Mouse (Mus musculus) kidney, postnatal 0 days (tissue): ENCODE results near the gene Ppp2r5e. TPM values are rescaled to one million over a fixed set of nuclear protein-coding genes. Genes with fewer than 3 reads are reported as not detected.

Source experiments
- ATAC-seq: fragments of 200-750 bp; cut with Nextera tagmentation; replicated peaks from 2 replicates; pipeline ENCODE4 v1.8.0; 2017; ENCODE audit warnings: low read depth, moderate number of reproducible peaks, moderate TSS enrichment, moderate library complexity; ENCODE audit not compliant: low FRiP score
- DNase-seq: peaks from one replicate; pipeline ENCODE4 v3.0.0-alpha.2; 2016; ENCODE audit warnings: low spot score
- H3K27ac ChIP-seq: fragments of 300-500 bp; sonication (generic); 2 replicates; pipeline ENCODE4 v1.5.1; 2014; ENCODE audit warnings: mild to moderate bottlenecking
- H3K27me3 ChIP-seq: fragments of 300-500 bp; sonication (generic); 2 replicates; pipeline ENCODE4 v1.6.1; 2014; ENCODE audit warnings: low read length, mixed read lengths; ENCODE audit not compliant: insufficient read depth
- H3K36me3 ChIP-seq: fragments of 300-500 bp; sonication (generic); 2 replicates; pipeline ENCODE4 v1.6.1; 2014; ENCODE audit warnings: low read length, mixed read lengths; ENCODE audit not compliant: insufficient read depth
- H3K4me1 ChIP-seq: fragments of 300-500 bp; sonication (generic); replicated peaks from 2 replicates; pipeline ENCODE4 v1.6.1; 2014; ENCODE audit warnings: antibody characterized with exemption, low read length, mixed read lengths; ENCODE audit not compliant: insufficient read depth
- H3K4me2 ChIP-seq: fragments of 300-500 bp; sonication (generic); 2 replicates; pipeline ENCODE4 v1.6.1; 2014; ENCODE audit warnings: mild to moderate bottlenecking, low read length, moderate library complexity, mixed read lengths
- H3K4me3 ChIP-seq: fragments of 300-500 bp; sonication (generic); replicated peaks from 2 replicates; pipeline ENCODE4 v1.5.1; 2014; ENCODE audit warnings: low read depth, low read length
- H3K9ac ChIP-seq: fragments of 300-500 bp; sonication (generic); 2 replicates; pipeline ENCODE4 v1.6.1; 2014; ENCODE audit warnings: low read depth, low read length
- H3K9me3 ChIP-seq: fragments of 300-500 bp; sonication (generic); replicated peaks from 2 replicates; pipeline ENCODE4 v1.6.1; 2016; ENCODE audit warnings: low read length, inconsistent platforms, mixed read lengths
- CTCF ChIP-seq: IDR thresholded peaks from 2 replicates; pipeline ENCODE4 v1.5.1; 2016; ENCODE audit warnings: antibody characterized with exemption, low read depth, mild to moderate bottlenecking, moderate library complexity
- WGBS: fragments of 180-500 bp; shearing (Covaris S2); extraction: QIAGEN DNeasy Blood & Tissue Kit; methylation state at CpG from one replicate; pipeline ENCODE4 v1.1.7; 2014; 5-methylcytosine and 5-hydroxymethylcytosine counted together
- polyA plus RNA-seq: library from polyadenylated mRNA; unstranded; fragments of >200 nt; fragmentation: Nextera tagmentation; extraction: Ambion mirVana; gene quantifications from 2 replicates; pipeline ENCODE4 v1.2.1, GENCODE M21; 2015

The Ppp2r5e gene
- polyA plus RNA-seq, 1 experiment from 2014 or later: 16.0 TPM

- Histone ChIP-seq H3K36me3 (peaks cover 24% of the 10 kb centered on the region), H3K27me3 (no peaks in the 10 kb centered on the region), H3K27ac (no peak overlapping the region), H3K4me1 (no peaks in the 10 kb centered on the region; the same call in 1 of the 2 replicates), H3K9ac (no peak overlapping the region), H3K9me3 (no peaks in the 10 kb centered on the region), H3K4me3 (no peak overlapping the region), H3K4me2 (no peak overlapping the region)
- DNase-seq (no peak), ATAC-seq (no peak)
- peak; percentile 13; the same call in 1 of the 2 replicates for TF ChIP-seq CTCF
Measured at GRCm38 (mm10) chr12:75587501-75587900, 8.5 kb downstream of the Ppp2r5e start.

GRCm38 (mm10) chr12:75583776-75584175, 12.3 kb downstream of the Ppp2r5e start:
- Histone ChIP-seq H3K27me3 (no peaks in the 10 kb centered on the region), H3K4me3 (no peak overlapping the region), H3K9me3 (no peaks in the 10 kb centered on the region), H3K4me1 (no peaks in the 10 kb centered on the region; the same call in 1 of the 2 replicates), H3K4me2 (no peak overlapping the region), H3K9ac (no peak overlapping the region), H3K27ac (no peak overlapping the region), H3K36me3 (peaks cover 12% of the 10 kb centered on the region)
- no peak for DNase-seq
- TF ChIP-seq CTCF: no peak
- ATAC-seq: no peak
- WGBS: 68% methylated on average over 3 of the region's 3 CpGs

- TF ChIP-seq CTCF: no peak
- Histone ChIP-seq H3K4me3 (no peak overlapping the region), H3K9ac (no peak overlapping the region), H3K9me3 (no peaks in the 10 kb centered on the region), H3K4me2 (no peak overlapping the region), H3K4me1 (no peaks in the 10 kb centered on the region; the same call in 1 of the 2 replicates), H3K36me3 (peaks cover 3% of the 10 kb centered on the region; the same call in 1 of the 2 replicates), H3K27ac (no peak overlapping the region), H3K27me3 (no peaks in the 10 kb centered on the region)
- ATAC-seq: no peak
- WGBS: 86% methylated on average over 2 of the region's 2 CpGs
- DNase-seq: no peak
Measured at GRCm38 (mm10) chr12:75579076-75579475, 17.0 kb downstream of the Ppp2r5e start.

GRCm38 (mm10) chr12:75577255-75577654, 18.8 kb downstream of the Ppp2r5e start:
- Histone ChIP-seq H3K4me3 (no peak overlapping the region), H3K9me3 (no peaks in the 10 kb centered on the region), H3K9ac (no peak overlapping the region), H3K4me2 (no peak overlapping the region), H3K36me3 (no peaks in the 10 kb centered on the region), H3K27ac (no peak overlapping the region), H3K27me3 (no peaks in the 10 kb centered on the region), H3K4me1 (no peaks in the 10 kb centered on the region)
- DNase-seq: no peak
- WGBS: 70% methylated on average over 5 of the region's 5 CpGs
- no peak for ATAC-seq
- TF ChIP-seq CTCF: no peak

- H3K27ac ChIP-seq: no peak overlapping the region
- H3K9ac ChIP-seq: no peak overlapping the region
- H3K9me3 ChIP-seq: no peaks in the 10 kb centered on the region
- H3K27me3 ChIP-seq: no peaks in the 10 kb centered on the region
- WGBS: 58% methylated on average over 4 of the region's 4 CpGs
- H3K36me3 ChIP-seq: no peaks in the 10 kb centered on the region
- ATAC-seq (no peak), DNase-seq (peak; percentile 12)
- TF ChIP-seq CTCF: peak; percentile 50
- no peak overlapping the region for H3K4me3 ChIP-seq
- 0 out of 2 replicates have a peak, but pooled peaks cover 7% of the 10 kb centered on the region for H3K4me1 ChIP-seq
- H3K4me2 ChIP-seq: no peak overlapping the region
Measured at GRCm38 (mm10) chr12:75572271-75572670, 23.8 kb downstream of the Ppp2r5e start.

DNA sequence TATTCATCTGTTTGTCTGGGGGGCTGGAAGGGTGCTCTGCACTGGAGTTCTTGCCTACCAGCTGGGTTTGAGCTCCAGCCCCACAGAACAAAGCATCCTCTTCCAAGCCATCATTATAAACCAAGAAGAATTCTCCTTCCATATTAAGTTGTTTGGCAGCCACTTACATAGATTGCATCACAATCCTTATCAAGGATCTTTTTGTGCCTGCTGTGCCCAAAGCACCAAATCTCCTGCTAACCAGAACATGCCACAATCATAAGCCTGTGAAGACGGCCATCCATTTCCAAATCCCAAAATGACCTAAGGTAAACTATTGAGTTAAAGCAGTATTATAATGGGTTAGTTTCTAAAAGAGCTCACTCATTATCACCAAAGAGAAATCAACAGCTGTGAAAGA, 25.9 kb downstream of the Ppp2r5e start:
- no peak overlapping the region for H3K4me3 ChIP-seq
- H3K36me3 ChIP-seq: no peaks in the 10 kb centered on the region
- H3K9me3 ChIP-seq: no peaks in the 10 kb centered on the region
- H3K27ac ChIP-seq: no peak overlapping the region
- DNase-seq (no peak), ATAC-seq (no peak)
- 84% methylated on average over 1 of the region's 1 CpGs for WGBS
- H3K27me3 ChIP-seq: no peaks in the 10 kb centered on the region
- H3K4me1 ChIP-seq: 0 out of 2 replicates have a peak, but pooled peaks cover 7% of the 10 kb centered on the region
- no peak overlapping the region for H3K4me2 ChIP-seq
- TF ChIP-seq CTCF: no peak
- no peak overlapping the region for H3K9ac ChIP-seq

DNA sequence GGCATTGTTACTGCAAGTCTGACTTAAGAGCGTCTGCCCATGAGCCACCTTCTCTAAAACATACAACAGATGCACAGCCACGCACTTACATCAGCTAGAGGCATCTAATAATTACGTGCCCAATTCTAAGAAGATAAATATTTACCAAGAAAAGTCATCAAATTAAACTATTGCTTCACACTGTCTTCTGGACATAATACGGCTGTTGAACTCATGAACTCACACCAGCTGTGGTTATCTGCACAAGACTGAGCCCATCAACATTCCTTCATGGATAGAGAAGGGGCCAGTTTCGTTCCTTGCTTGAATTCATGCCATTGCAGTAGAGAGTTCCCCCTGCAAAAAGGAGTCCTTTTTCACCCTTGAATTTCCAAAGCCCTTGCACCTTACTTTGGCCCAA, 28.3 kb downstream of the Ppp2r5e start:
- DNase-seq: peak; percentile 47
- H3K4me2 ChIP-seq: no peak overlapping the region
- H3K9me3 ChIP-seq: no peaks in the 10 kb centered on the region
- TF ChIP-seq CTCF: no peak
- 0 out of 2 replicates have a peak, but pooled peaks cover 7% of the 10 kb centered on the region for H3K4me1 ChIP-seq
- H3K9ac ChIP-seq: no peak overlapping the region
- no peaks in the 10 kb centered on the region for H3K36me3 ChIP-seq
- WGBS: 60% methylated on average over 5 of the region's 5 CpGs
- no peak overlapping the region for H3K4me3 ChIP-seq
- no peak for ATAC-seq
- no peak overlapping the region for H3K27ac ChIP-seq
- no peaks in the 10 kb centered on the region for H3K27me3 ChIP-seq
